Mouse (Mus musculus) lung, postnatal 0 days (tissue): ENCODE results near the gene Atg13.

ENCODE experiments used
- CTCF ChIP-seq: IDR thresholded peaks from 2 replicates; pipeline ENCODE4 v1.5.1; 2016; ENCODE audit warnings: antibody characterized with exemption, mild to moderate bottlenecking
- EP300 ChIP-seq: IDR thresholded peaks from 2 replicates; pipeline ENCODE4 v1.6.1; 2016; ENCODE audit warnings: antibody characterized with exemption, mild to moderate bottlenecking, control low read depth

- TF ChIP-seq CTCF (no peak), EP300 (no peak)
Measured at GRCm38 (mm10) chr2:91631826-91632225, 78.5 kb downstream of the Atg13 start.
